16 mouse cellular contexts compared by ENCODE assay signal in the genomic region with DNA sequence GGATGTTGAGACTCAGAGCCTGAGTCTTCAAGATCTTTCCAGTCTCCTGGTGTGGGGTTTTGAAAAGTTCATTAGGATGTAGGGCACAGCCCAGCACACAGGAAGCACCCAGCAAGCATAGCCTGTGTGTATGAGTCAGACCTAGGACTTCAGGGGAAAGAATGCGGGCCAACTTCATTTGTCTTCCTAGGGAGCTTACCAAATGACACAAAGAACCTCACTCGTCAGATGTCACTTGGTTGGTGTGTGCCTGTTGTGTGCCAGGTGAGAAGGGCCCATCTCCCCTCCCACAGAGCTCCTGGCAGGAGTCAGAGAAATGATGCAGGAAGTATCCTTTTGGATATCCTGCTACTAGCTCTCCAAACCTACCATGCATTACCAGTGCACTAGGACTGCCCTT.
A peak's percentile ranks its signal among the peaks of the same experiment; 100 is the strongest.
DNase-seq lines count a peak whose midpoint lies in the region; ATAC-seq lines count a peak whose summit lies in the region.
"Had no signal": no experiment of that assay in that cellular context is flagged by ENCODE, and none has a peak within 500 bp of the region (broad histone marks: within the 10 kb centered on the region; RNA-seq: fewer than 3 reads in every experiment).

No protein-coding gene starts in this region.

- H3K4me3 ChIP-seq in midbrain, embryonic 12.5 days = no peak overlapping the region
- H3K4me3 ChIP-seq in midbrain, embryonic 14.5 days (replicated peaks; ENCODE audit: low read depth, low read length) = no peak overlapping the region
- no peak overlapping the region for H3K4me3 ChIP-seq in limb, embryonic 12.5 days (replicated peaks)
- H3K4me3 ChIP-seq: embryonic facial prominence, embryonic 12.5 days; heart, adult 2 months; kidney, embryonic 15.5 days; midbrain, embryonic 13.5 days had no signal

- no peaks in the 10 kb centered on the region for H3K36me3 ChIP-seq in midbrain, embryonic 12.5 days
- no peaks in the 10 kb centered on the region for H3K36me3 ChIP-seq in midbrain, embryonic 14.5 days (ENCODE audit: control insufficient read depth, insufficient read depth, low read length)
- H3K36me3 ChIP-seq in limb, embryonic 12.5 days = no peaks in the 10 kb centered on the region
- H3K36me3 ChIP-seq: embryonic facial prominence, embryonic 12.5 days; kidney, embryonic 15.5 days; midbrain, embryonic 13.5 days had no signal

- ATAC-seq in midbrain, embryonic 12.5 days (ENCODE audit: low FRiP score, low read depth) = no peak
- ATAC-seq in midbrain, embryonic 14.5 days (ENCODE audit: low FRiP score, low TSS enrichment) = no peak
- ATAC-seq in limb, embryonic 12.5 days (ENCODE audit: insufficient number of reproducible peaks, insufficient read depth, low FRiP score, low TSS enrichment, low read depth) = no peak
- ATAC-seq: hindbrain, embryonic 16.5 days; liver, postnatal 0 days; midbrain, embryonic 13.5 days had no signal

- H3K27me3 ChIP-seq in midbrain, embryonic 12.5 days = no peaks in the 10 kb centered on the region
- H3K27me3 ChIP-seq in midbrain, embryonic 14.5 days (ENCODE audit: control insufficient read depth, insufficient read depth, low read length) = no peaks in the 10 kb centered on the region
- H3K27me3 ChIP-seq in limb, embryonic 12.5 days = no peaks in the 10 kb centered on the region
- H3K27me3 ChIP-seq: embryonic facial prominence, embryonic 12.5 days; kidney, embryonic 15.5 days; midbrain, embryonic 13.5 days had no signal

- DNase-seq in midbrain, embryonic 14.5 days = no peak
- DNase-seq in adipocyte (ENCODE audit: low spot score) = peak; percentile 24
- DNase-seq in cerebellum, adult 8-10 months = peak; percentile 60
- no peak for DNase-seq in B cell, adult 2 months
- DNase-seq in embryo, embryonic 10 days (ENCODE audit: low spot score) = no peak
- DNase-seq: heart, adult 2 months; heart, postnatal 10 days; liver, postnatal 0 days; lung, postnatal 36 days; right cerebral cortex, postnatal 14 days had no signal

- H3K9ac ChIP-seq in midbrain, embryonic 12.5 days (replicated peaks) = no peak overlapping the region
- H3K9ac ChIP-seq in midbrain, embryonic 14.5 days (replicated peaks; ENCODE audit: low read length) = no peak overlapping the region
- H3K9ac ChIP-seq in limb, embryonic 12.5 days (replicated peaks) = no peak overlapping the region
- H3K9ac ChIP-seq: embryonic facial prominence, embryonic 12.5 days; kidney, embryonic 15.5 days; liver, postnatal 0 days; midbrain, embryonic 13.5 days had no signal

- 0 out of 2 replicates have a peak overlapping the region, but pooled peaks have one; percentile 2 for H3K27ac ChIP-seq in midbrain, embryonic 12.5 days (replicated peaks)
- H3K27ac ChIP-seq in midbrain, embryonic 14.5 days (replicated peaks; ENCODE audit: low read depth, low read length) = no peak overlapping the region
- peak overlapping the region; percentile 97 for H3K27ac ChIP-seq in limb, embryonic 12.5 days
- H3K27ac ChIP-seq: embryonic facial prominence, embryonic 12.5 days; heart, adult 2 months; kidney, embryonic 15.5 days; midbrain, embryonic 13.5 days had no signal

- no peaks in the 10 kb centered on the region for H3K9me3 ChIP-seq in midbrain, embryonic 12.5 days
- no peaks in the 10 kb centered on the region for H3K9me3 ChIP-seq in midbrain, embryonic 14.5 days (ENCODE audit: control insufficient read depth, low read length)
- no peaks in the 10 kb centered on the region for H3K9me3 ChIP-seq in limb, embryonic 12.5 days
- H3K9me3 ChIP-seq: embryonic facial prominence, embryonic 12.5 days; kidney, embryonic 15.5 days; midbrain, embryonic 13.5 days had no signal

- peaks cover 28% of the 10 kb centered on the region for H3K4me1 ChIP-seq in midbrain, embryonic 12.5 days
- peaks cover 27% of the 10 kb centered on the region for H3K4me1 ChIP-seq in midbrain, embryonic 14.5 days (ENCODE audit: control insufficient read depth, insufficient read depth, low read length)
- H3K4me1 ChIP-seq in limb, embryonic 12.5 days (replicated peaks) = peaks cover 52% of the 10 kb centered on the region

- H3K4me2 ChIP-seq in midbrain, embryonic 12.5 days (replicated peaks) = no peak overlapping the region
- no peak overlapping the region for H3K4me2 ChIP-seq in midbrain, embryonic 14.5 days (ENCODE audit: low read length)
- H3K4me2 ChIP-seq in limb, embryonic 12.5 days = no peak overlapping the region
- H3K4me2 ChIP-seq: embryonic facial prominence, embryonic 12.5 days; kidney, embryonic 15.5 days; midbrain, embryonic 13.5 days had no signal

- WGBS in midbrain, embryonic 12.5 days = 59% methylated on average over 2 of the region's 2 CpGs
- WGBS in midbrain, embryonic 14.5 days = 64% methylated on average over 2 of the region's 2 CpGs
- 66% methylated on average over 2 of the region's 2 CpGs for WGBS in limb, embryonic 12.5 days

Comparison
In these comparisons a context has a peak if more than half of its experiments do, and no peak if none do; other contexts are left out.
1. DNase-seq: peak in adipocyte (single experiment) and cerebellum, adult 8-10 months (single experiment); none in midbrain, embryonic 14.5 days (single experiment), B cell, adult 2 months (0 of 2) and embryo, embryonic 10 days (single experiment).